Mouse (Mus musculus) megakaryocyte, embryonic 14.5 days (primary cell): ENCODE measurements around the gene Ralgapa2.

ENCODE experiments used
- FLI1 ChIP-seq: IDR thresholded peaks from 2 replicates; pipeline ENCODE4 v1.6.1; 2012; ENCODE audit warnings: low read length, inconsistent platforms, mixed read lengths
- GATA1 ChIP-seq: IDR thresholded peaks from 3 replicates; pipeline ENCODE4 v1.6.1; 2012; ENCODE audit warnings: mixed read lengths, low read length, inconsistent platforms, borderline replicate concordance

DNA sequence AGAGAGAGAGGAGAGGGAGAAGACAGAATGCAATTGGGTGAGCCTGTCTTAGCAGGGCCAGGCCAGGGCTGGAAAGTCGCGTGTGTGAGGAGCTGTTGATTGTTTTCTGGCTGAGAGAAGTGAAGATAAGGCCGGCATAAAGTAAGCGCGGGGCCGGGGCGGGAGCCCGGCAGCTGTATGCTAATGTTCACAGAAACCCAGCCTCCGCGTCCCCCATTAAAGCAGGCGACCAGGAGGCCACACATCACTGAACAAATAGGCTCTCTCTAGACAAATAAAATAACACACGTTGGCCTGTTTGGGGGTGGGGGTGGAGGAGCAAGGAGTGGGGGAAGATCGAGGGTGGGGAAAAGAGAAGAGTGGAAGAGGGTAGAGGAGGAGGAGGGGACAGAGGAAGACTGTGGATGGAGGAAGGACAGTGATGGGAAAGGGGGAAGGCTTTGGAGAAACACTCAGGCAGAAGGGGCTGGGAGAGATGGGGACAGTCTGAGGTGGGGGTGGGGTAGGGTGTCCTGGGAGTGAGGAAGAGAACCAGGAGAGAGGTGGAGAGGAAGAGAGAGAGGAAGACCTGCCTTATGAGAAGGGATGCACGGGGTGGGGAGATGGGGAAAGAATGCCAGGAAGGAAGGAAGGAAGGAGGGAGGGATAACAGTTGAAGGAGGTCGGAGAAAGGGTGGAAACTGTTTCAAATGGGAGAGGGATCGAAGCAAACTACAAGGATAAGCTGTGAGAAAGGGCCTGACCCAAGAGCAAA is 294.7 kb downstream of the Ralgapa2 start:
- TF ChIP-seq GATA1: no peak
- no peak for TF ChIP-seq FLI1
